Mouse (Mus musculus) lung, adult 2 months (tissue): ENCODE measurements around the gene Gm10097.

Source experiments
- CTCF ChIP-seq: fragments of 200-500 bp; IDR thresholded peaks from 2 replicates; pipeline ENCODE4 v1.5.1; 2011; ENCODE audit warnings: mild to moderate bottlenecking, low read length, control low read depth; ENCODE audit not compliant: insufficient read depth
- POLR2A ChIP-seq: fragments of 200-500 bp; IDR thresholded peaks from 2 replicates; pipeline ENCODE4 v1.6.1; 2011; ENCODE audit warnings: low read depth, mild to moderate bottlenecking, control low read depth, low read length, borderline replicate concordance; ENCODE audit errors: extremely low read depth

DNA sequence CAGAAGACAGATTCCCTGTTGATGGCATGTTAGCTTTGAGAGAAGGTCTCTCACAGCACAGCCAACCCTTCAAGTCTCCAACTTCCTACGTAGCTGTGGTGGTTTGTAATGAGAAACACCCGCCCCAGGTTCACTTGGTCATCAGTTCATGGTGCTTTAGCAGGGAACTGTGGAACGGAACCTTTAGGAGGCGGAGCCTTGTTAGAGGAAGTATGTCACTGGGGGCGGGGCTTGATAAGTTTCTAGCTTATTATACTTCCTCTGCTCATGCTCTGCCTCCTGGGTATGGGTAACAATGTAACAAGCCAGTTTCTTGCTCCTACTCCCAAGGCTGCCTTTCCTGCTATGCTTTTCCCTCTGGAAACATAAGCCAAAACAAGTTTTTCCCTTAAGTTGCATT is 23.3 kb upstream of the Gm10097 start:
- TF ChIP-seq POLR2A, result no peak
- no peak for TF ChIP-seq CTCF
